Mouse (Mus musculus) stomach, embryonic 14.5 days (tissue): ENCODE data around the gene Frat1. TPM values are rescaled to one million over a fixed set of nuclear protein-coding genes. Genes with fewer than 3 reads are reported as not detected.

Experiments
- ATAC-seq: fragments of 200-750 bp; cut with Nextera tagmentation; 2 replicates; pipeline ENCODE4 v1.8.0; 2017; ENCODE audit warnings: low read depth, moderate TSS enrichment; ENCODE audit not compliant: insufficient number of reproducible peaks, insufficient read depth, low FRiP score
- H3K27ac ChIP-seq: fragments of 300-500 bp; sonication (generic); 2 replicates; pipeline ENCODE4 v1.5.1; 2014; ENCODE audit warnings: mild to moderate bottlenecking, low read length, moderate library complexity, mixed read lengths
- H3K27me3 ChIP-seq: fragments of 300-500 bp; sonication (generic); 2 replicates; pipeline ENCODE4 v1.6.1; 2014; ENCODE audit warnings: low read length, control low read depth, mixed read lengths; ENCODE audit not compliant: control insufficient read depth, insufficient read depth
- H3K36me3 ChIP-seq: fragments of 300-500 bp; sonication (generic); 2 replicates; pipeline ENCODE4 v1.6.1; 2014; ENCODE audit warnings: mild to moderate bottlenecking, control low read depth, low read length, moderate library complexity, mixed read lengths; ENCODE audit not compliant: control insufficient read depth, insufficient read depth
- H3K4me1 ChIP-seq: fragments of 300-500 bp; sonication (generic); 2 replicates; pipeline ENCODE4 v1.6.1; 2014; ENCODE audit warnings: low read length, control low read depth, mixed read lengths; ENCODE audit not compliant: control insufficient read depth, insufficient read depth
- H3K4me2 ChIP-seq: fragments of 300-500 bp; sonication (generic); replicated peaks from 2 replicates; pipeline ENCODE4 v1.6.1; 2014; ENCODE audit warnings: low read depth, low read length, control low read depth
- H3K4me3 ChIP-seq: fragments of 300-500 bp; sonication (generic); 2 replicates; pipeline ENCODE4 v1.5.1; 2014; ENCODE audit warnings: low read depth, low read length, control low read depth
- H3K9ac ChIP-seq: fragments of 300-500 bp; sonication (generic); replicated peaks from 2 replicates; pipeline ENCODE4 v1.6.1; 2014; ENCODE audit warnings: low read depth, mild to moderate bottlenecking, control low read depth, low read length, moderate library complexity, mixed read lengths
- H3K9me3 ChIP-seq: fragments of 300-500 bp; sonication (generic); 2 replicates; pipeline ENCODE4 v1.6.1; 2016; ENCODE audit warnings: low read depth, low read length, control low read depth; ENCODE audit not compliant: control insufficient read depth
- WGBS: fragments of 180-500 bp; shearing (Covaris S2); extraction: QIAGEN DNeasy Blood & Tissue Kit; methylation state at CpG from one replicate; pipeline ENCODE4 v1.1.7; 2014; 5-methylcytosine and 5-hydroxymethylcytosine counted together
- polyA plus RNA-seq: library from polyadenylated mRNA; unstranded; fragments of >200 nt; fragmentation: Nextera tagmentation; extraction: Ambion mirVana; gene quantifications from 2 replicates; pipeline ENCODE4 v1.2.1, GENCODE M21; 2014

The Frat1 gene
- polyA plus RNA-seq, 1 experiment from 2014 or later = 14.1 TPM

- Histone ChIP-seq H3K27me3 (no peaks in the 10 kb centered on the region), H3K4me3 (no peak overlapping the region), H3K9ac (no peak overlapping the region), H3K36me3 (peaks cover 59% of the 10 kb centered on the region), H3K4me1 (no peaks in the 10 kb centered on the region), H3K4me2 (no peak overlapping the region), H3K9me3 (no peaks in the 10 kb centered on the region), H3K27ac (no peak overlapping the region)
- 90% methylated on average over 2 of the region's 2 CpGs for WGBS
- ATAC-seq = no peak
These were observed 42.5 kb downstream of the Frat1 start for GRCm38 (mm10) chr19:41872285-41872684.

GRCm38 (mm10) chr19:41874356-41874755, 44.6 kb downstream of the Frat1 start:
- peaks cover 53% of the 10 kb centered on the region for H3K36me3 ChIP-seq

GRCm38 (mm10) chr19:41881842-41882241, 52.1 kb downstream of the Frat1 start:
- Histone ChIP-seq H3K9me3 (no peaks in the 10 kb centered on the region), H3K36me3 (peaks cover 38% of the 10 kb centered on the region), H3K27me3 (no peaks in the 10 kb centered on the region), H3K27ac (no peak overlapping the region), H3K4me3 (no peak overlapping the region), H3K9ac (no peak overlapping the region), H3K4me2 (no peak overlapping the region), H3K4me1 (no peaks in the 10 kb centered on the region)
- no peak for ATAC-seq
- 97% methylated on average over 4 of the region's 4 CpGs for WGBS

More at GRCm38 (mm10) chr19:41874356-41874755, 44.6 kb downstream of the Frat1 start:
- Histone ChIP-seq H3K9me3 (no peaks in the 10 kb centered on the region), H3K4me3 (no peak overlapping the region), H3K27ac (no peak overlapping the region), H3K27me3 (no peaks in the 10 kb centered on the region), H3K4me2 (no peak overlapping the region), H3K9ac (no peak overlapping the region), H3K4me1 (no peaks in the 10 kb centered on the region)
- 89% methylated on average over 14 of the region's 14 CpGs for WGBS
- ATAC-seq = no peak

Other genes starting within 250 kb of the Frat1 start
- 4.3 and 5.9 TPM in 2 replicates for gene Gm340, start 247.6 kb upstream of the Frat1 start, polyA plus RNA-seq
- 1.00 and 1.4 TPM in 2 replicates for gene Slit1, start 86.3 kb upstream of the Frat1 start, polyA plus RNA-seq
- 25.2 and 25.7 TPM in 2 replicates for gene Arhgap19, start 27.9 kb upstream of the Frat1 start, polyA plus RNA-seq
- gene Frat2, start 18.2 kb downstream of the Frat1 start, polyA plus RNA-seq = 3.5 and 5.0 TPM in 2 replicates
- 10.8 and 10.9 TPM in 2 replicates for gene Rrp12, start 66.2 kb downstream of the Frat1 start, polyA plus RNA-seq
- 651 and 721 TPM in 2 replicates for gene Pgam1, start 82.0 kb downstream of the Frat1 start, polyA plus RNA-seq
- 73.2 and 79.9 TPM in 2 replicates for gene Exosc1, start 103.5 kb downstream of the Frat1 start, polyA plus RNA-seq
- 65.8 and 70.1 TPM in 2 replicates for gene Zdhhc16, start 103.5 kb downstream of the Frat1 start, polyA plus RNA-seq
- gene Mms19, start 151.2 kb downstream of the Frat1 start, polyA plus RNA-seq = 37.6 and 44.1 TPM in 2 replicates
- 10.4 and 10.8 TPM in 2 replicates for gene Ubtd1, start 151.8 kb downstream of the Frat1 start, polyA plus RNA-seq
- gene Ankrd2, start 206.0 kb downstream of the Frat1 start, polyA plus RNA-seq = 0.30 TPM in 1 of 2 replicates, not detected in the other
- 1.7 and 1.9 TPM in 2 replicates for gene Hoga1, start 215.6 kb downstream of the Frat1 start, polyA plus RNA-seq
- gene 4933411K16Rik, start 222.3 kb downstream of the Frat1 start, polyA plus RNA-seq = 0.24 TPM in 1 of 2 replicates, not detected in the other